In the genomic region with DNA sequence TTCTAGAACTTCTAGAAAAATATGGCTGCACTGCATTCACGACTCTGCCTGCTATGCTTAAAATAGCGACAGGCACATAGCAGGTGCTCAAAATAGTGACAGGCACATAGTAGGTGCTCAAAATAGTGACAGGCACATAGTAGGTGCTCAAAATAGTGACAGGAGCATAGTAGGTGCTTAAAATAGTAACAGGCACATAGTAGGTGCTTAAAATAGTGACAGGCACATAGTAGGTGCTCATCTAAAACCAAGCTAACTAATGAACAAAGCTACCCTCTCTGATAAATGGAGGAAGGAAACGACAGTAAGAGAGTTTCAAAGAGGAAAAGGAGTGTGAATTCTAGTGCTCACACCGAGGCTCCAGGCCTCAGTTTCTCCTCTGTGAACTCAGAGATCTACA, we compare ENCODE assay signal across 22 mouse cellular contexts. TPM values are rescaled to one million over a fixed set of nuclear protein-coding genes. Genes with fewer than 3 reads are reported as not detected.
"Had no signal": no experiment of that assay in that cellular context is flagged by ENCODE, and none has a peak within 500 bp of the region (broad histone marks: within the 10 kb centered on the region; RNA-seq: fewer than 3 reads in every experiment).

No protein-coding gene starts in this region.

- H3K27ac ChIP-seq: neural tube, embryonic 13.5 days; neural tube, embryonic 15.5 days; stomach, embryonic 15.5 days; stomach, postnatal 0 days had no signal

- H3K4me3 ChIP-seq: neural tube, embryonic 13.5 days; neural tube, embryonic 15.5 days; stomach, embryonic 15.5 days had no signal

- H3K27me3 ChIP-seq: neural tube, embryonic 13.5 days; neural tube, embryonic 15.5 days; stomach, embryonic 15.5 days had no signal

- H3K4me1 ChIP-seq: neural tube, embryonic 13.5 days; neural tube, embryonic 15.5 days; stomach, embryonic 15.5 days had no signal

- H3K9me3 ChIP-seq: neural tube, embryonic 13.5 days; neural tube, embryonic 15.5 days; stomach, embryonic 15.5 days had no signal

- H3K9ac ChIP-seq: neural tube, embryonic 13.5 days; neural tube, embryonic 15.5 days; stomach, embryonic 15.5 days had no signal

- H3K4me2 ChIP-seq: neural tube, embryonic 13.5 days; neural tube, embryonic 15.5 days; stomach, embryonic 15.5 days had no signal

- DNase-seq: right cerebral cortex, adult 18-20 months; right cerebral cortex, postnatal 14 days; right cerebral cortex, postnatal 25 days; right cerebral cortex, postnatal 4 days; spleen, adult 18-20 months; thymus, adult 18-20 months; thymus, adult 2 months; thymus, postnatal 14 days; thymus, postnatal 25 days; thymus, postnatal 36 days; thymus, postnatal 4 days had no signal

- H3K36me3 ChIP-seq: neural tube, embryonic 13.5 days; neural tube, embryonic 15.5 days; stomach, embryonic 15.5 days had no signal

RNA-seq across cellular contexts. Expression of gene Six3, which starts 29.2 kb away (rescaled TPM):
- total RNA-seq: neutrophil, adult 5-6 weeks had no signal
- polyA plus RNA-seq: neural tube, embryonic 13.5 days; neural tube, embryonic 14.5 days; neural tube, embryonic 15.5 days; small intestine, adult 2 months; stomach, embryonic 14.5 days; stomach, embryonic 15.5 days; stomach, embryonic 16.5 days; stomach, postnatal 0 days; testis, adult 2 months; urinary bladder, adult 2 months had no signal
